Mouse (Mus musculus) left cerebral cortex, adult 11 months (tissue): Measurements from ENCODE around the gene Rcan2.

Source experiments
- DNase-seq: peaks from one replicate; pipeline ENCODE4 v3.0.0; 2022; ENCODE audit warnings: low spot score

The Rcan2 gene

GRCm38 (mm10) chr17:43917143-43917542 is 116.0 kb downstream of the Rcan2 start:
- DNase-seq, result no peak

DNA sequence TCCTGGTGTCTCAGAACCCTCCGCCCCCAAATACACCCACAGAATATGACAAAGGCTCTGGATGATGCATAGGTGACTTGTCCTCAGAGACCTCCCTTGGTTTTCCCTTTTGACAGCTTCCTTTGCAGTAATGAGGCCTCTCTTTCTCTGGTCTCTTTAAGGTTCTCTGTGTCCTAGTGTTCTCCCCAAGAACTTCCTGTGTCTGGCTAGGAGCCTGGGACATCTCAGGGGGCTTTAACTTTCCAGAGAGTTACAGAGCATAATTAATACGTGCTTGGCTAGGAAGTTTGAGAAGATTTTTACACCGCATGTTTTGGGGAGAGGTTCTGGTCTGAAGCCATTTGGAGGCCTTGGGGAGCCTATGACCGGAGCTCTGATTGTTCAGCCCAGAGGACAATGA is 128.7 kb downstream of the Rcan2 start:
- no peak for DNase-seq

DNA sequence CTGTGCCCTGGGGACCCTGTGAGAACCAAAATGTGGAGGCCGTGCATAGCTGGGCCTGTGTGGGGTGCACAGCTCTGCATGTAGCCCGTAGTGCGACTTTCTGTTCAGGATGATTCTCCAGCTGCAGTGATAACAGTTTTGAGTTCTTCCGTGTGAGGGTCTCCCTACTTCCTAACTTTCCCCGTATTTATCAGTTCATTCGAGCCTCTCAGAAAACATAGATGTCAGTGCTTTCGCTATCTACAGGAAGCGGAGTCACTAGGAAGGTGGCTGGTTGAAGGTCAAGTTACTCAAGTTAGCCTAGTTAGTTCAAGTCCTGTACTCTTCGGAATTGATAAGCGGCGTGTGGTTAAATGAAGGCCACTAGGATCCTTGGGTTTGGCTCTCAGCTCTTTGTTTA is 130.6 kb downstream of the Rcan2 start:
- no peak for DNase-seq

GRCm38 (mm10) chr17:43934056-43934455 is 132.9 kb downstream of the Rcan2 start:
- no peak for DNase-seq

DNA sequence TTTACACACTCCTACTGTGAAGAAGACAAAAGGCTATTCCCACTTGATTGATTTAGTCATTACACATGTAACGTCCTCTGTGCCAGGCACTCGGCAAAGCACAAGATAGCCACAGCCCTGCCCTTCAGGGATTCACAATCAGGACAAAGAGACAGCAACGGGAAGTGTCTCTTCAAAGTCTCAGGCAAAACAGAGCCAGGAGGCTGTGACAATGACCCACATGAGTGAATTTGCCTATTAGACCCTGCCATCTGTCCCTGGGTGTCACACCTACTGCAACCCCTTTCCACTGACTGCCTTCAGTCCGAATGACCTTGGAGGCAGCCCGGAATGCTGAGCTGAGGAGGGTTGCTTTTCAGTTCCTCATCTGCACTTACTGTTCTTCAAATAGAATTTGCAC is 151.1 kb downstream of the Rcan2 start:
- DNase-seq, result no peak

DNA sequence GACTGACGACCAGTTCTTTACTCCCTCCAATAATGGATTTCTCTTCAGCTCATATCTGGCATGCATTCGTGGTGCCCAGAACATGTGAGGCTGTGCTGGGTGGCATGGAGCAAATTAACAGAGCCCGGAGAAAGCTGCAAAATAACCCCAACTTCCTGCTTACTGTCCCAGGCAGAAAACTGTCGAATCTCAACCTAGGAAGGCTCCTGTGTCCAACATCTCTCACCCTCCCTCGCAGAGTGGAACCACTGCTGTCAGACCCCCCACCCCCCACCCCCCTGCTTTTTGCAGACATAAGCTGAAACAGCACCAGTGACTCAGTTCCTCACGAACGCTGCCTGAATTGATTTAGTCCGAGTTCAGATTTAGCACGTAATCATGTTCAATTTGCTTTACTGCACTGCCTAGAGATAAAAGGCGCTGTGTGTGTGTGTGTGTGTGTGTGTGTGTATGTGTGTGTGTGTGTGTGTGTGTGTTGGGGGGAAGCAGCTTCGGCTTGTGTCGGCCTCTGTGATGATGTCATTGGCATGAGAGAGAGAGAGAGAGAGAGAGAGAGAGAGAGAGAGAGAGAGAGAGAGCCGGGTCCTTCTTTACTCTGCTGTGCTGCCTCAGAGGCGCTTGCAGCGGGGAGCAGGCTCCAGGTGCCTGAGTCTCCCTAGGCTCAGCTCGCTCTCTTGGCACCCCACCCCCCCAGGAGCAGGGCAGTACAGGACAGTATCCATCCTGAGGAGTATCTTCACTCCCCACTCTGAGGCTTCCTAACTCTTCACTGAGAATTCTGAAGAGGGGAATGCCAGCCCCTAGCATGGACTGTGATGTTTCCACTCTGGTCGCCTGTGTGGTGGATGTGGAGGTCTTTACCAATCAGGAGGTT is 151.7 kb downstream of the Rcan2 start:
- no peak for DNase-seq

- DNase-seq, result no peak
Observed at GRCm38 (mm10) chr17:43953535-43953918, 152.4 kb downstream of the Rcan2 start.

- DNase-seq, result no peak
Observed at GRCm38 (mm10) chr17:43959797-43960196, 158.6 kb downstream of the Rcan2 start.

DNA sequence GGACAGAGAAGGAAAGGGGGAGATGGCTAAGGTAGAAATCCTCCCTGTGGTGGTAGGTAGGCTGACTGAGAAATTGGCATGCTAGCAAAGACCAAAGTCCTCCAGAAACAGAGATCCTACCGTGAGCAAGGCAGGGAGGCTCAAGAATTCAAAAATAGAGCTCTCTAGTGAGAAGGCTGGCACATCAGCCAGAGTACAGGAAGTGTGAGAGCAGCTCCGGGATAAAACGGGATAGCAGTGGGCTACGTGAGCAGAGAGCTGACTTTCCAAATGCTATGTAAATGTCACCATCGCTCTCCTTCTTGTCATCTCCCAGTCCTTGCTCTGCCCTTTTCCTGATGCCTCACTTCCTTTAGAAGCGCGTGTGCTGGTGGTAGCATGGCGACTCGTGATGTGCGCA is 168.8 kb downstream of the Rcan2 start:
- no peak for DNase-seq

GRCm38 (mm10) chr17:43977572-43977971 is 176.4 kb downstream of the Rcan2 start:
- DNase-seq, result no peak

- DNase-seq, result no peak
Observed at GRCm38 (mm10) chr17:43979925-43980324, 178.8 kb downstream of the Rcan2 start.

- no peak for DNase-seq
Observed at GRCm38 (mm10) chr17:43982505-43982904, 181.4 kb downstream of the Rcan2 start.

GRCm38 (mm10) chr17:43989334-43989945 is 188.3 kb downstream of the Rcan2 start:
- DNase-seq, result no peak

DNA sequence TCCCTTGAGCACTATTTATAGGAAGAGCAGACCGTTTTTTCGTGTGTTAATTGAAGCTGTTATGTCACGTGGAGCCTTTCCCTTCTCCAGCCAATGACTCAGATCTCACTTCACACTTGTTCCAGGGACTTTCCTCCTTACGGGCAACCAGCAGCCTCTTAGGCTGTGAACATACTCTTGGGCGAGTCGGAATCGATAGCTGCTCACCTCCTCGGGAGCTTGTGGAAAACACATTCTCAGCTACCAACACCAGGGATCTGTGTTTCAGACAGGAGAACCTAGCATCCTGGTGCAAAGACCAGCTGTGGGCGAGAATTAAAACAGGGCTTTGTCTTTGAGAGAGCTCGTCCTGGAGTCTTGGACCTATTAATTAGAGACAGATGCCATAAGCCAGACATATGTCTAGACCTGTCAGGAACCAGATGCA is 189.8 kb downstream of the Rcan2 start:
- DNase-seq, result no peak

DNA sequence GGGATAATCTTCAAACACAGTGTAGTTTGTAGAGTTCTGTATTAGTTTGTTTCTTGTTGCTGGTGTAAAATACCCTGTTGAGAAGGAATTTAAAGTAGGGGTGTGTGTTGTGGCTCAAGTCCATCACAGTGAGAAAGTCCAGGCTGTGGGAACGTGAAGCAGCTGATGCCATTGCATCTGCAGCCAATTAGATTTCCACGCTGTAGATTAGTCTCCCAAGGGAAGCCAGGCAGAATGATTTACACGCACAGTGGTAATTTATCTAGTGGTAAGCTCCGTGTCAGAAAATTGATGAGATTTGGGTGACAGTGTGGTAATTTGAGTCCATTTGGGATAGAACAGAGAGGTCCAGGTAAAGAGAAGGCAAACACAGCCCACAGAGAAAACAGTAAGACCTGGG is 192.9 kb downstream of the Rcan2 start:
- DNase-seq, result no peak

DNA sequence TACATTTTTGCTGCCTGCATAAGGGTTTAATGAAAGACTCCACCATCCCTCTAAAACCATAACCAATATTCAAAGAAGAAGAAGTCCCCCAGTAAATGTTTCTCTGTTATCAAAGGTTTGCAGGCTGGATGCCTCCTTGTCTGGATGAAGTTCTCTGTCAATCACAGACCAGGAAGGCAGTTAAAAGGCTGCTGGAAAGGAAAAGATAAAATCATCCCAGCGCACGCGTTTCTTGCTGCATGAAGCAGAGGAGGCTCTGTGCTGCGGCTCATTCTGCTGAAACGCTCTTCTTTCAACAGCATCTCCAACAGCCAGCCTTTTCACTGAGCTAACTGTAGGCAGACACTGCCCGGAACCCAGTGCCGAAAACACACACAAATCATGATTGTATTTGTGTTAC is 196.4 kb downstream of the Rcan2 start:
- DNase-seq, result no peak

DNA sequence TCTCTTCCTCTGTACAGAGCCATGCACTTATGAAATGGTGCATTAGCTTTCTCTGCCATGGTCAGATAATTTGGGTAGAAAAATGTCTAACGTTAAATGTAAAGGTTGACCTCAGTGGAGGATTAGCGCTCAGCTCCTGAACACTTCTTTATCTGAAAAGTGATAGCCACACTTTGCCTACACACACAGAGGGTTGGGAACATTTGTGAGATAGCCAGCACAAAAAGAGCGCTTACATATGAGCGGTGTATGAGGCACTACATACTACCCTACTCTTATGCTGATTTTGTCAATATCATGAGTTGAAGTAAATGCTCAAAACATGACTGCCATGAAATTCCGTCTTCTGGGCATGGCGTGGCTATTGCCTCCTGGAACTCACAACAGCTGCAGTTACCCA is 196.9 kb downstream of the Rcan2 start:
- no peak for DNase-seq

GRCm38 (mm10) chr17:44004401-44004800 is 203.2 kb downstream of the Rcan2 start:
- DNase-seq, result no peak

GRCm38 (mm10) chr17:44007411-44007810 is 206.3 kb downstream of the Rcan2 start:
- DNase-seq, result no peak

GRCm38 (mm10) chr17:44011917-44012316 is 210.8 kb downstream of the Rcan2 start:
- DNase-seq, result no peak

- DNase-seq, result no peak
Observed at GRCm38 (mm10) chr17:44013756-44014510, 212.8 kb downstream of the Rcan2 start.

DNA sequence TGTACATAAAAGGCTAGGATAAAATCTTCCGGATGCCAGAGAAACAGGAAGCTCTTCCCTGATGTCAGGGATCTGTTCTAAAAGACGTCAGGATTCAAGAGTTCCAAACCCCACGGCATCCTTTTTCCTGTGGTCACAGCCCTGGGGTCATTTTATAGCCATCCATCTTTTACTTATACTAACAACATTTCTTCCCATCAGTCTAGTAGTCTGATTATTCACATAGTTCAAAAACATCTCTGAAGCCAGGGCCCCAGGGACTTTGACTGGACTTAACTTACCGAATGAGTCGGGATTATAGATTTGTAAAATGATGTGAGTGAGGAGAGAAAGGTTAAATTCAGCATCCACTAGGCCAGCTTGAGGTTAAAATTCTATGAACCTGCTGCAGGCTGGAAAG is 215.2 kb downstream of the Rcan2 start:
- DNase-seq, result no peak

DNA sequence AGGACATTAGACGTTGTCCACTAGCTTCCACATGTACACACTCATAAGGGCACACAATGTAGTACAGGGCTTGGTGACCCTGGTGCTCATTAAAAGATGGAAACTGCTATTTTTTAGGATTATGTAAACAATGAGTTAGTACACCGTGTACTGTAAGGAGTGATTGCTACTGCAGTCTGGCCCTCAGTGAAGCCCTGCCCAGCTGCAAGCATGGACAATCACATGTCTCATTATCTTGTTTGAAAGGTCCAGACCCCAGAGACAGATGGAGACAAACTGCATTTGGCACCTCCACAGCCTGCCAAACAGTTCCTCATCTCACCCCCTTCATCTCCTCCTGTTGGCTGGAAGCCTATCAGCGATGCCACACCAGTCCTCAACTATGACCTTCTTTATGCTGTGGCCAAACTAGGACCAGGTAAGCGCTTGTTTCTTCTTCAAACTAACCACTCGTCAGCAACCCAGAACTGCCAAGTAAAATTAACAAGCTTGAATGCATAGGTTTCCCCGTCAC is 219.6 kb downstream of the Rcan2 start:
- no peak for DNase-seq
